Mouse (Mus musculus) neural tube, embryonic 12.5 days (tissue): ENCODE measurements at regions not wholly inside any gene's neighbourhood (a gene's known extent, or its start where the extent isn't known, plus 50 kb on each side); places are given as distances from the start of the nearest gene placed in this dataset.
A peak's percentile ranks its signal among the peaks of the same experiment; 100 is the strongest.

ENCODE experiments used
- ATAC-seq: fragments of 200-750 bp; cut with Nextera tagmentation; 2 replicates; pipeline ENCODE4 v1.8.0; 2017; ENCODE audit warnings: low read depth, mild to moderate bottlenecking, moderate TSS enrichment, moderate library complexity; ENCODE audit not compliant: low FRiP score
- H3K27ac ChIP-seq: fragments of 300-500 bp; sonication (generic); 2 replicates; pipeline ENCODE4 v1.5.1; 2016
- H3K27me3 ChIP-seq: fragments of 300-500 bp; sonication (generic); replicated peaks from 2 replicates; pipeline ENCODE4 v1.6.1; 2016; ENCODE audit warnings: mild to moderate bottlenecking
- H3K36me3 ChIP-seq: fragments of 300-500 bp; sonication (generic); 2 replicates; pipeline ENCODE4 v1.6.1; 2016; ENCODE audit warnings: mild to moderate bottlenecking
- H3K4me1 ChIP-seq: fragments of 300-500 bp; sonication (generic); 2 replicates; pipeline ENCODE4 v1.6.1; 2016
- H3K4me2 ChIP-seq: fragments of 300-500 bp; sonication (generic); replicated peaks from 2 replicates; pipeline ENCODE4 v1.6.1; 2016; ENCODE audit warnings: mild to moderate bottlenecking
- H3K4me3 ChIP-seq: fragments of 300-500 bp; sonication (generic); 2 replicates; pipeline ENCODE4 v1.5.1; 2016
- H3K9ac ChIP-seq: fragments of 300-500 bp; sonication (generic); 2 replicates; pipeline ENCODE4 v1.6.1; 2016; ENCODE audit warnings: mild to moderate bottlenecking
- H3K9me3 ChIP-seq: fragments of 300-500 bp; sonication (generic); 2 replicates; pipeline ENCODE4 v1.6.1; 2016; ENCODE audit warnings: mild to moderate bottlenecking
- WGBS: fragments of 180-500 bp; shearing (Covaris S2); methylation state at CpG from one replicate; pipeline ENCODE4 v1.1.7; 2016; 5-methylcytosine and 5-hydroxymethylcytosine counted together

- H3K27ac ChIP-seq = no peak overlapping the region
- H3K9ac ChIP-seq = no peak overlapping the region
Measured at GRCm38 (mm10) chr12:86818201-86818600, 66.4 kb downstream of the Irf2bpl start.

GRCm38 (mm10) chr12:86816702-86817610 lies 67.6 kb downstream of the Irf2bpl start:
- no peaks in the 10 kb centered on the region for H3K36me3 ChIP-seq
- 39% methylated on average over 11 of the region's 11 CpGs for WGBS
- H3K4me3 ChIP-seq = no peak overlapping the region
- H3K9ac ChIP-seq = peak overlapping the region; percentile 26
- no peaks in the 10 kb centered on the region for H3K9me3 ChIP-seq
- H3K4me2 ChIP-seq = peak overlapping the region; percentile 33; the same call in 1 of the 2 replicates
- peak overlapping the region; percentile 87 for H3K27ac ChIP-seq
- no peak for ATAC-seq
- no peaks in the 10 kb centered on the region for H3K27me3 ChIP-seq
- H3K4me1 ChIP-seq = peaks cover 41% of the 10 kb centered on the region

More at GRCm38 (mm10) chr12:86818201-86818600, 66.4 kb downstream of the Irf2bpl start:
- H3K27me3 ChIP-seq = no peaks in the 10 kb centered on the region
- H3K36me3 ChIP-seq = no peaks in the 10 kb centered on the region
- no peaks in the 10 kb centered on the region for H3K9me3 ChIP-seq
- WGBS = 48% methylated on average over 2 of the region's 2 CpGs
- ATAC-seq = no peak
- no peak overlapping the region for H3K4me2 ChIP-seq
- H3K4me1 ChIP-seq = peaks cover 44% of the 10 kb centered on the region
- no peak overlapping the region for H3K4me3 ChIP-seq

GRCm38 (mm10) chr12:86816171-86816701 lies 68.4 kb downstream of the Irf2bpl start:
- WGBS = 5% methylated on average over 6 of the region's 6 CpGs
- Histone ChIP-seq H3K9me3 (no peaks in the 10 kb centered on the region), H3K4me2 (peak overlapping the region; percentile 33), H3K27me3 (no peaks in the 10 kb centered on the region), H3K4me1 (peaks cover 42% of the 10 kb centered on the region), H3K4me3 (no peak overlapping the region), H3K36me3 (no peaks in the 10 kb centered on the region), H3K27ac (peak overlapping the region; percentile 87), H3K9ac (peak overlapping the region; percentile 9; the same call in 1 of the 2 replicates)
- peak; percentile 81 for ATAC-seq

GRCm38 (mm10) chr12:86814740-86815139 lies 69.9 kb downstream of the Irf2bpl start:
- no peaks in the 10 kb centered on the region for H3K27me3 ChIP-seq
- peak overlapping the region; percentile 87 for H3K27ac ChIP-seq
- 0 out of 2 replicates have a peak, but pooled peaks have one; percentile 7 for ATAC-seq
- H3K9me3 ChIP-seq = no peaks in the 10 kb centered on the region
- no peaks in the 10 kb centered on the region for H3K36me3 ChIP-seq
- H3K4me1 ChIP-seq = peaks cover 50% of the 10 kb centered on the region
- WGBS = 50% methylated on average over 7 of the region's 7 CpGs
- H3K4me2 ChIP-seq = no peak overlapping the region
- no peak overlapping the region for H3K4me3 ChIP-seq
- no peak overlapping the region for H3K9ac ChIP-seq
